Mouse (Mus musculus) bone marrow, adult 2 months (tissue): ENCODE results near the gene Hapln2.

Experiments used
- CTCF ChIP-seq: fragments of 200-500 bp; IDR thresholded peaks from 2 replicates; pipeline ENCODE4 v1.5.1; 2011; ENCODE audit warnings: low read length, control low read depth; ENCODE audit not compliant: control insufficient read depth, insufficient read depth
- POLR2A ChIP-seq: fragments of 200-500 bp; IDR thresholded peaks from 2 replicates; pipeline ENCODE4 v1.6.1; 2011; ENCODE audit warnings: low read depth, mild to moderate bottlenecking, control low read depth, low read length, borderline replicate concordance; ENCODE audit not compliant: control insufficient read depth

GRCm38 (mm10) chr3:88035561-88036293 lies 8.3 kb upstream of the Hapln2 start:
- TF ChIP-seq CTCF: no peak
- no peak for TF ChIP-seq POLR2A
